Comparison of ENCODE assay signal across 8 mouse cellular contexts in the genomic region with DNA sequence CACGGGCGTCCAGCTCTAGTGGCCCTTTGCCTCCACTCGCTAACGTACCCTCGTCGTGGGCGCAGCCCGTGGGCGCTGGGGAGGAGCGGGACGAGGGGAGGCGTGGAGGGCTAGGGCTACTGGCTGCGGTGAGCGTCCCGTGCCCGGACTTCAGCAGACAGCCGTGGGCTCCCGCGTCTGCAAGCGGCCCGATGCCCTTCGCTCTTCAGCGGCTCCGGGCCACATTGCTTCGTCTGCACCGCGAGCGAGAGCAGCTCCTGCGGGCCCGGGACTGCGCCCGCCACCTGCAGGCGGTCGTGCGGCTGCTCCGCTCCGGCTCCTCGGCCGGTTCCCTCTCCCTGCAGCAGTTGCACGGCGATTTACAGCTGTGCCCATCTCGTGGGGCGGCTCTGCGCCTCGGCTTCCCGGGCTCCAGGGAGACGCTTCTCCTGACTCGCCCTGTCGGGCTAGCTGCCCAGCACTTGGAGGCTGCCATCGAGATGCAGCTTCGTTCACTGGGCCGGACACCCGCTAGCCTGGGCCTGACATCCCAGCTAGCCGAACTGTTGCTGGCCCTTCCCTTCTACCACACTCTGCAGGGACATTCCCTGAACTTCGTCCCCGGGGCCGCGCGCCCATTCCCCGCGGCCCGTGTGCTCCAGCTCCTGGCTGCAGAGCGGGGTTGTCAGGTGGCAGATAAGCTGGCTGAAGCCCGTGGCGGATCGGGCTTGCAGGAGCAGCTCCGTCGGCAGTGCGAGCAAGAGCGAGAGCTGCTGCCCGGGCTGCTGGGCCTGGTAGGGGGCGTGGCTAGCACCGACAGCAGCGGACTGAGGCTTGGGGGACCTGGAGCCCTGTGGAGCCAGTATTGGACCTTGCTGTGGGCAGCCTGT. TPM values are rescaled to one million over a fixed set of nuclear protein-coding genes. Genes with fewer than 3 reads are reported as not detected.
DNase-seq lines count a peak whose midpoint lies in the region; ATAC-seq and TF ChIP-seq lines count a peak whose summit lies in the region.

No protein-coding gene starts in this region.

- peak; percentile 60 for ATAC-seq in common myeloid progenitor, adult 5-6 weeks (replicated peaks; ENCODE audit: low read depth, poor library complexity, severe bottlenecking)
- ATAC-seq in granulocyte monocyte progenitor cell, adult 5-6 weeks (replicated peaks; ENCODE audit: poor library complexity, severe bottlenecking), result peak; percentile 74
- peak; percentile 81 for ATAC-seq in intestine, postnatal 0 days
- peak; percentile 70 for ATAC-seq in liver, embryonic 13.5 days (ENCODE audit: low read depth)
- peak; percentile 77 for ATAC-seq in stomach, embryonic 16.5 days (ENCODE audit: insufficient read depth, low FRiP score)

- WGBS in intestine, postnatal 0 days, result under 1% methylated on average over 72 of the region's 74 CpGs
- under 1% methylated on average over 74 of the region's 74 CpGs for WGBS in liver, embryonic 13.5 days (ENCODE audit: insufficient replicate concordance)
- WGBS in stomach, embryonic 16.5 days, result 0% methylated on average over 74 of the region's 74 CpGs

- peak; percentile 79 for TF ChIP-seq CTCF in intestine, postnatal 0 days (IDR thresholded peaks at IDR 0.05; ENCODE audit: low read depth)

- H3K4me2 ChIP-seq in intestine, postnatal 0 days (replicated peaks; ENCODE audit: low read depth), result peak overlapping the region; percentile 99
- peak overlapping the region; percentile 99 for H3K4me2 ChIP-seq in liver, embryonic 13.5 days
- peak overlapping the region; percentile 98 for H3K4me2 ChIP-seq in stomach, embryonic 16.5 days (ENCODE audit: low read depth, low read length)

- H3K36me3 ChIP-seq in intestine, postnatal 0 days (ENCODE audit: control insufficient read depth, insufficient read depth), result peaks cover 10% of the 10 kb centered on the region; the same call in 1 of the 2 replicates
- H3K36me3 ChIP-seq in liver, embryonic 13.5 days, result peaks cover 25% of the 10 kb centered on the region
- H3K36me3 ChIP-seq in stomach, embryonic 16.5 days (ENCODE audit: control insufficient read depth, insufficient read depth, low read length), result no peaks in the 10 kb centered on the region

- DNase-seq in urinary bladder, postnatal 14 days (ENCODE audit: low spot score), result peak; percentile 61
- no peak for DNase-seq in urinary bladder, postnatal 10 days (ENCODE audit: low spot score)
- peak; percentile 73 for DNase-seq in liver, embryonic 13.5 days
- DNase-seq in naive thymus-derived CD4-positive, alpha-beta T cell, adult 2 months (ENCODE audit: low read depth), result peak; percentile 85

- peak overlapping the region; percentile 76 for H3K4me3 ChIP-seq in intestine, postnatal 0 days (ENCODE audit: low read depth, low read length)
- H3K4me3 ChIP-seq in liver, embryonic 13.5 days (replicated peaks), result peak overlapping the region; percentile 81
- peak overlapping the region; percentile 58 for H3K4me3 ChIP-seq in stomach, embryonic 16.5 days (replicated peaks; ENCODE audit: low read length)

- H3K9me3 ChIP-seq in intestine, postnatal 0 days (ENCODE audit: control insufficient read depth), result no peaks in the 10 kb centered on the region
- no peaks in the 10 kb centered on the region for H3K9me3 ChIP-seq in liver, embryonic 13.5 days (replicated peaks)
- H3K9me3 ChIP-seq in stomach, embryonic 16.5 days (replicated peaks; ENCODE audit: control insufficient read depth, low read length), result no peaks in the 10 kb centered on the region

- peak overlapping the region; percentile 69 for H3K9ac ChIP-seq in intestine, postnatal 0 days (ENCODE audit: low read depth, low read length)
- H3K9ac ChIP-seq in liver, embryonic 13.5 days, result peak overlapping the region; percentile 90
- H3K9ac ChIP-seq in stomach, embryonic 16.5 days (ENCODE audit: low read length), result peak overlapping the region; percentile 75

- peaks cover 6% of the 10 kb centered on the region for H3K4me1 ChIP-seq in intestine, postnatal 0 days (replicated peaks; ENCODE audit: control insufficient read depth, insufficient read depth, low read length)
- H3K4me1 ChIP-seq in liver, embryonic 13.5 days (replicated peaks), result peaks cover 28% of the 10 kb centered on the region
- H3K4me1 ChIP-seq in stomach, embryonic 16.5 days (ENCODE audit: control insufficient read depth, insufficient read depth, low read length), result peaks cover 14% of the 10 kb centered on the region

- no peaks in the 10 kb centered on the region for H3K27me3 ChIP-seq in intestine, postnatal 0 days (replicated peaks; ENCODE audit: control insufficient read depth, insufficient read depth, low read length)
- H3K27me3 ChIP-seq in liver, embryonic 13.5 days, result peaks cover 11% of the 10 kb centered on the region; the same call in 1 of the 2 replicates
- no peaks in the 10 kb centered on the region for H3K27me3 ChIP-seq in stomach, embryonic 16.5 days (ENCODE audit: control insufficient read depth, insufficient read depth, low read length)

- H3K27ac ChIP-seq in intestine, postnatal 0 days (ENCODE audit: low read depth, low read length), result peak overlapping the region; percentile 81
- H3K27ac ChIP-seq in liver, embryonic 13.5 days, result peak overlapping the region; percentile 85
- H3K27ac ChIP-seq in stomach, embryonic 16.5 days (ENCODE audit: low read length), result peak overlapping the region; percentile 75

RNA-seq across cellular contexts. Expression of gene Gm42688, which starts 0.5 kb away (rescaled TPM):
- total RNA-seq in common myeloid progenitor, adult 5-6 weeks (2017), result 2.1 and 3.1 TPM in 2 replicates
- 2.0 and 6.3 TPM in 2 replicates for total RNA-seq in granulocyte monocyte progenitor cell, adult 5-6 weeks (2014; fragmentation: Nextera tagmentation)
- total RNA-seq in granulocyte monocyte progenitor cell, adult 5-6 weeks (2017), result 2.6 TPM in 2 replicates
- 1.1 and 1.2 TPM in 2 replicates for polyA plus RNA-seq in intestine, postnatal 0 days (2015; fragmentation: Nextera tagmentation; extraction: Ambion mirVana)
- polyA plus RNA-seq in liver, embryonic 13.5 days (2015; fragmentation: Nextera tagmentation; extraction: Ambion mirVana), result 1.1 and 1.3 TPM in 2 replicates
- 1.8 TPM in 2 replicates for polyA plus RNA-seq in stomach, embryonic 16.5 days (2015; fragmentation: Nextera tagmentation; extraction: Ambion mirVana)

RNA-seq across cellular contexts. Expression of gene Ccdc142, which starts 0.5 kb away (rescaled TPM):
- 0.41 TPM in 1 of 2 replicates, not detected in the other for total RNA-seq in common myeloid progenitor, adult 5-6 weeks (2017)
- 2.8 and 8.2 TPM in 2 replicates for total RNA-seq in granulocyte monocyte progenitor cell, adult 5-6 weeks (2014; fragmentation: Nextera tagmentation)
- 2.5 and 5.7 TPM in 2 replicates for total RNA-seq in granulocyte monocyte progenitor cell, adult 5-6 weeks (2017)
- polyA plus RNA-seq in intestine, postnatal 0 days (2015; fragmentation: Nextera tagmentation; extraction: Ambion mirVana), result 0.84 and 1.3 TPM in 2 replicates
- 0.94 and 1.1 TPM in 2 replicates for polyA plus RNA-seq in liver, embryonic 13.5 days (2015; fragmentation: Nextera tagmentation; extraction: Ambion mirVana)
- 1.2 and 1.5 TPM in 2 replicates for polyA plus RNA-seq in stomach, embryonic 16.5 days (2015; fragmentation: Nextera tagmentation; extraction: Ambion mirVana)

RNA-seq across cellular contexts. Expression of gene Mrpl53, which starts 6.9 kb away (rescaled TPM):
- total RNA-seq in common myeloid progenitor, adult 5-6 weeks (2017), result 25.3 and 30.0 TPM in 2 replicates
- total RNA-seq in granulocyte monocyte progenitor cell, adult 5-6 weeks (2014; fragmentation: Nextera tagmentation), result 48.6 and 78.4 TPM in 2 replicates
- total RNA-seq in granulocyte monocyte progenitor cell, adult 5-6 weeks (2017), result 14.6 and 29.1 TPM in 2 replicates
- 113 and 115 TPM in 2 replicates for polyA plus RNA-seq in intestine, postnatal 0 days (2015; fragmentation: Nextera tagmentation; extraction: Ambion mirVana)
- polyA plus RNA-seq in liver, embryonic 13.5 days (2015; fragmentation: Nextera tagmentation; extraction: Ambion mirVana), result 94.5 and 99.8 TPM in 2 replicates
- 115 and 123 TPM in 2 replicates for polyA plus RNA-seq in stomach, embryonic 16.5 days (2015; fragmentation: Nextera tagmentation; extraction: Ambion mirVana)

RNA-seq across cellular contexts. Expression of gene Mogs, which starts 13.4 kb away (rescaled TPM):
- 80.9 and 86.2 TPM in 2 replicates for total RNA-seq in common myeloid progenitor, adult 5-6 weeks (2017)
- total RNA-seq in granulocyte monocyte progenitor cell, adult 5-6 weeks (2014; fragmentation: Nextera tagmentation), result 90.1 and 93.4 TPM in 2 replicates
- 137 and 158 TPM in 2 replicates for total RNA-seq in granulocyte monocyte progenitor cell, adult 5-6 weeks (2017)
- polyA plus RNA-seq in intestine, postnatal 0 days (2015; fragmentation: Nextera tagmentation; extraction: Ambion mirVana), result 18.4 and 20.9 TPM in 2 replicates
- polyA plus RNA-seq in liver, embryonic 13.5 days (2015; fragmentation: Nextera tagmentation; extraction: Ambion mirVana), result 44.9 and 46.7 TPM in 2 replicates
- 8.3 TPM in 2 replicates for polyA plus RNA-seq in stomach, embryonic 16.5 days (2015; fragmentation: Nextera tagmentation; extraction: Ambion mirVana)

RNA-seq across cellular contexts. Expression of gene Lbx2, which starts 15.8 kb away (rescaled TPM):
- total RNA-seq in common myeloid progenitor, adult 5-6 weeks (2017), result not detected in 2 replicates
- total RNA-seq in granulocyte monocyte progenitor cell, adult 5-6 weeks (2014; fragmentation: Nextera tagmentation), result not detected in 2 replicates
- total RNA-seq in granulocyte monocyte progenitor cell, adult 5-6 weeks (2017), result 1.3 TPM in 1 of 2 replicates, not detected in the other
- polyA plus RNA-seq in intestine, postnatal 0 days (2015; fragmentation: Nextera tagmentation; extraction: Ambion mirVana), result 0.23 TPM in 1 of 2 replicates, not detected in the other
- polyA plus RNA-seq in liver, embryonic 13.5 days (2015; fragmentation: Nextera tagmentation; extraction: Ambion mirVana), result 0.24 and 0.38 TPM in 2 replicates
- polyA plus RNA-seq in stomach, embryonic 16.5 days (2015; fragmentation: Nextera tagmentation; extraction: Ambion mirVana), result 0.58 and 0.65 TPM in 2 replicates
